Mouse (Mus musculus): ENCODE measurements at regions not wholly inside any gene's neighbourhood (a gene's known extent, or its start where the extent isn't known, plus 50 kb on each side); places are given as distances from the start of the nearest gene placed in this dataset.

DNA sequence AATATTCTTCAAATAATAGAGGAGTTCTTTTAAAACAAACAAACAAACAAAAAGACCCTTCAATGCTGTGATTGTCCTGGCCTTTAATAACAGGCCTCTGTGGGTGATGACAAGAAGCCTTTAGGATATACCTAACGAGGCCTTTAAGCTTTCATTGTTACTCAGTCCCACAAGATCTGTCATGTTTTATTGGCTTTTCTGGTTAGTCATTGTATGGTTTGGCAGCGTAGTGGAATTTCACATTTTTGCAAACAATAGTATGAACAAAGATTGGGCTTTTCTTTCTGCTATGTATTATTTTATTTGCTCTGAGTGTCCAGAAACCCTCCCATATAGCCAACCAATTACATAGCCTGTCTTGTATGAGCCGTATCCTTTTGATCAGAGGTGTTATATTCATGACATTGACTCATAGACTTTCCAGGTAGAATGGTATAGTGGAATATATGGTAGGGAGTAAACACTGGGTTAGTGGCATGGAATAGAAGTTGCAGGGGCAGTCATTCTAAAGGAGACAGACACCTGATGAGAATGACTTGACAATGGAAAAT is 76.1 kb upstream of the Cerkl start:
- Histone ChIP-seq H3K27ac (no peak overlapping the region), H3K4me3 (no peak overlapping the region), H3K36me3 (no peaks in the 10 kb centered on the region), H3K27me3 (no peaks in the 10 kb centered on the region), H3K9ac (no peak overlapping the region), H3K4me1 (peaks cover 7% of the 10 kb centered on the region; the same call in 1 of the 2 replicates), H3K4me2 (replicated peaks) (no peak overlapping the region), H3K9me3 (replicated peaks) (no peaks in the 10 kb centered on the region)
- no peak for ATAC-seq (ENCODE audit: low FRiP score)
- 81% methylated on average over 3 of the region's 3 CpGs for whole genome bisulfite sequencing

- no peaks in the 10 kb centered on the region for H3K9me3 ChIP-seq (replicated peaks)
- no peak overlapping the region for H3K4me2 ChIP-seq (replicated peaks)
- no peak overlapping the region for H3K4me3 ChIP-seq
- H3K4me1 ChIP-seq = no peaks in the 10 kb centered on the region
- no peak for ATAC-seq (ENCODE audit: low FRiP score)
- H3K9ac ChIP-seq = no peak overlapping the region
- no peak overlapping the region for H3K27ac ChIP-seq
- no peaks in the 10 kb centered on the region for H3K36me3 ChIP-seq
- no peaks in the 10 kb centered on the region for H3K27me3 ChIP-seq
- WGBS = 89% methylated on average over 5 of the region's 5 CpGs
These were observed 80.7 kb upstream of the Cerkl start for GRCm38 (mm10) chr2:79537126-79537875.

DNA sequence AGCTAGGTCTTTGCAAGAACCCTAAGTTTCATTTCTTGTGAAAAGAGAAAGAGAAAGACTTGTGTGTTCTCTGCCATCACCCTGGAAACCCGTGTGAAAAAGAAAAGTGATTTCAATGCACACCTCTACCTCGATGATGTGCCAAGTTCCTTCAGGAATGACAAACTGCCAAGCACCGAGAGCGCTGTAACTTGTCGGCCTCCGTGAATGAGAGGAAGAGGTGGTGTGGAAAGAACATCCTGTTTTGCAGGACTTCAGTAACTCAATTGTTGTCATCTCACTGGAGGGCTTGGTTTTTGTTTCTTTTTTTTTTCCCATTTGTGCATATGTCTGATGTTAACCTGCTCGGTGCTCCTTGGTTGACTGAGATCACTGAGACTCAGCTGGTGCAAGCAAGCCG is 83.8 kb upstream of the Cerkl start:
- no peak overlapping the region for H3K27ac ChIP-seq
- no peak for ATAC-seq (ENCODE audit: low FRiP score)
- H3K9me3 ChIP-seq (replicated peaks) = no peaks in the 10 kb centered on the region
- H3K9ac ChIP-seq = no peak overlapping the region
- WGBS = 91% methylated on average over 8 of the region's 8 CpGs
- no peaks in the 10 kb centered on the region for H3K36me3 ChIP-seq
- no peaks in the 10 kb centered on the region for H3K4me1 ChIP-seq
- no peak overlapping the region for H3K4me2 ChIP-seq (replicated peaks)
- H3K4me3 ChIP-seq = no peak overlapping the region
- no peaks in the 10 kb centered on the region for H3K27me3 ChIP-seq

GRCm38 (mm10) chr2:79542191-79542980 is 85.8 kb upstream of the Cerkl start:
- WGBS = 76% methylated on average over 6 of the region's 6 CpGs
- ATAC-seq (ENCODE audit: low FRiP score) = no peak

GRCm38 (mm10) chr2:79543456-79543855 is 86.9 kb upstream of the Cerkl start:
- WGBS = 77% methylated on average over 5 of the region's 5 CpGs

More at GRCm38 (mm10) chr2:79542191-79542980, 85.8 kb upstream of the Cerkl start:
- H3K9me3 ChIP-seq (replicated peaks) = no peaks in the 10 kb centered on the region
- no peak overlapping the region for H3K4me3 ChIP-seq
- H3K9ac ChIP-seq = no peak overlapping the region
- no peaks in the 10 kb centered on the region for H3K4me1 ChIP-seq
- no peak overlapping the region for H3K27ac ChIP-seq
- no peak overlapping the region for H3K4me2 ChIP-seq (replicated peaks)
- H3K36me3 ChIP-seq = no peaks in the 10 kb centered on the region
- no peaks in the 10 kb centered on the region for H3K27me3 ChIP-seq

GRCm38 (mm10) chr2:79543948-79544792 is 87.6 kb upstream of the Cerkl start:
- no peaks in the 10 kb centered on the region for H3K27me3 ChIP-seq
- H3K9me3 ChIP-seq (replicated peaks) = no peaks in the 10 kb centered on the region
- 82% methylated on average over 8 of the region's 8 CpGs for WGBS
- H3K36me3 ChIP-seq = no peaks in the 10 kb centered on the region
- no peak for ATAC-seq (ENCODE audit: low FRiP score)
- H3K27ac ChIP-seq = no peak overlapping the region
- no peak overlapping the region for H3K4me3 ChIP-seq
- H3K4me2 ChIP-seq (replicated peaks) = no peak overlapping the region
- H3K9ac ChIP-seq = no peak overlapping the region
- no peaks in the 10 kb centered on the region for H3K4me1 ChIP-seq

More at GRCm38 (mm10) chr2:79543456-79543855, 86.9 kb upstream of the Cerkl start:
- Histone ChIP-seq H3K4me3 (no peak overlapping the region), H3K9me3 (replicated peaks) (no peaks in the 10 kb centered on the region), H3K27ac (no peak overlapping the region), H3K4me2 (replicated peaks) (no peak overlapping the region), H3K4me1 (no peaks in the 10 kb centered on the region), H3K9ac (no peak overlapping the region), H3K36me3 (no peaks in the 10 kb centered on the region), H3K27me3 (no peaks in the 10 kb centered on the region)
- no peak for ATAC-seq (ENCODE audit: low FRiP score)

GRCm38 (mm10) chr2:79544793-79545260 is 88.2 kb upstream of the Cerkl start:
- Histone ChIP-seq H3K36me3 (no peaks in the 10 kb centered on the region), H3K4me2 (replicated peaks) (no peak overlapping the region), H3K27me3 (no peaks in the 10 kb centered on the region), H3K9me3 (replicated peaks) (no peaks in the 10 kb centered on the region), H3K4me3 (no peak overlapping the region), H3K9ac (no peak overlapping the region), H3K27ac (no peak overlapping the region), H3K4me1 (no peaks in the 10 kb centered on the region)
- 78% methylated on average over 4 of the region's 4 CpGs for WGBS
- no peak for ATAC-seq (ENCODE audit: low FRiP score)

DNA sequence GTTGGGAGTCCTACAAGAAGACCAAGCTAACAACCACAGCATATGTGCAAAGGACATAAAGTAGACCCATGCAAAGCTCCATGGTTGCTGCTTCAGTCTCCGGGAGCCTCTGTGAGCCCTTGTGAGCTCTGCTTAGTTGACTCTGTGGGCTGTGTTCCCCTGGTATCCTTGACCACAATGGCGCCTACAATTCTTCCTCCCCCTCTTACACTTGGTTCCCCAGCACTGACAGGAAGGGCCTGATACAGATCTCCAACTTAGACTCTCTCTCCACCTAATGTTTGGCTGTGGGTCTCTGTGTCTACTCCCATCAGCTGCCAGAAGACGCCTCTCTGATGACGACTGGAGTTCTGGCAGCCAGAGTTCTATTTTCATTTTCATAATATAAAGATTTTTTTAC is 88.9 kb upstream of the Itprid2 start:
- H3K27me3 ChIP-seq = no peaks in the 10 kb centered on the region
- H3K9me3 ChIP-seq (replicated peaks) = no peaks in the 10 kb centered on the region
- H3K4me1 ChIP-seq = no peaks in the 10 kb centered on the region
- WGBS = 92% methylated on average over 4 of the region's 4 CpGs
- no peak overlapping the region for H3K4me2 ChIP-seq (replicated peaks)
- ATAC-seq (ENCODE audit: low FRiP score) = no peak
- no peak overlapping the region for H3K27ac ChIP-seq
- no peak overlapping the region for H3K4me3 ChIP-seq
- no peaks in the 10 kb centered on the region for H3K36me3 ChIP-seq
- H3K9ac ChIP-seq = no peak overlapping the region

DNA sequence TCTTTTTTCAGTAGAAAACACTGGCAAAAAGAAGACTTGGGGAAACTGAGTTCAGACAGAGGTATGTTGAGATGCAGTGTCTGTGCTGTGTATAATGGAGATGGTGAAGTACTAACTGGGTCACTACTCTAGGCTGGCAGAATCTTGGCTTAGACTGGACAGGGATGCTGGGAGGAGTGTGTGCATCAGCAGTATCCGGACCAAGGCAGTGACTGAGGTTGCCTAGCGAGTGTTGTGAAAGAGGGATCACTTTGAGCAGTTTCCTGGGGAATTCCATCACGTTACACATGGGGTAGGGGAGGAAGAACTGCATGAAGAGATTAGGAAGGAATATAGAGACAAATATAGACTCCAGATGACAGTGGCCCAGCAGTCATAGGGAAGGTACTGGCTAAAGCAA is 87.9 kb upstream of the Itprid2 start:
- Histone ChIP-seq H3K27me3 (no peaks in the 10 kb centered on the region), H3K9ac (no peak overlapping the region), H3K36me3 (no peaks in the 10 kb centered on the region), H3K4me3 (no peak overlapping the region), H3K4me2 (replicated peaks) (no peak overlapping the region), H3K27ac (no peak overlapping the region), H3K9me3 (replicated peaks) (no peaks in the 10 kb centered on the region), H3K4me1 (no peaks in the 10 kb centered on the region)
- 77% methylated on average over 3 of the region's 3 CpGs for WGBS
- no peak for ATAC-seq (ENCODE audit: low FRiP score)

- H3K9ac ChIP-seq = no peak overlapping the region
- no peaks in the 10 kb centered on the region for H3K27me3 ChIP-seq
- no peak overlapping the region for H3K27ac ChIP-seq
- no peak overlapping the region for H3K4me2 ChIP-seq (replicated peaks)
- no peaks in the 10 kb centered on the region for H3K4me1 ChIP-seq
- ATAC-seq (ENCODE audit: low FRiP score) = no peak
- H3K36me3 ChIP-seq = no peaks in the 10 kb centered on the region
- H3K9me3 ChIP-seq (replicated peaks) = no peaks in the 10 kb centered on the region
- 85% methylated on average over 8 of the region's 8 CpGs for WGBS
- no peak overlapping the region for H3K4me3 ChIP-seq
These were observed 87.0 kb upstream of the Itprid2 start for GRCm38 (mm10) chr2:79548039-79548600.

GRCm38 (mm10) chr2:79549781-79550180 is 85.4 kb upstream of the Itprid2 start:
- no peak overlapping the region for H3K4me3 ChIP-seq
- ATAC-seq (ENCODE audit: low FRiP score) = no peak
- no peaks in the 10 kb centered on the region for H3K27me3 ChIP-seq
- no peaks in the 10 kb centered on the region for H3K9me3 ChIP-seq (replicated peaks)
- no peak overlapping the region for H3K9ac ChIP-seq
- H3K36me3 ChIP-seq = no peaks in the 10 kb centered on the region
- WGBS = 84% methylated on average over 3 of the region's 3 CpGs
- no peaks in the 10 kb centered on the region for H3K4me1 ChIP-seq
- no peak overlapping the region for H3K27ac ChIP-seq
- no peak overlapping the region for H3K4me2 ChIP-seq (replicated peaks)

- H3K27me3 ChIP-seq = no peaks in the 10 kb centered on the region
- 82% methylated on average over 3 of the region's 3 CpGs for WGBS
- H3K4me3 ChIP-seq = no peak overlapping the region
- ATAC-seq (ENCODE audit: low FRiP score) = no peak
- no peak overlapping the region for H3K9ac ChIP-seq
- no peaks in the 10 kb centered on the region for H3K36me3 ChIP-seq
- H3K4me2 ChIP-seq (replicated peaks) = no peak overlapping the region
- no peak overlapping the region for H3K27ac ChIP-seq
- H3K9me3 ChIP-seq (replicated peaks) = no peaks in the 10 kb centered on the region
- no peaks in the 10 kb centered on the region for H3K4me1 ChIP-seq
These were observed 84.7 kb upstream of the Itprid2 start for GRCm38 (mm10) chr2:79550432-79550831.

All from hindbrain, embryonic 12.5 days (tissue).